Mouse (Mus musculus) ovary, adult 2 months (tissue): Measurements from ENCODE around the gene Kifap3. TPM values are rescaled to one million over a fixed set of nuclear protein-coding genes. Genes with fewer than 3 reads are reported as not detected.

Source experiments
- polyA plus RNA-seq: library from polyadenylated mRNA; depleted of rRNA; stranded (reverse); fragments of >200 nt; gene quantifications from 2 replicates; pipeline ENCODE4 v1.2.3, GENCODE M21; 2012; rRNA removed

Gene Kifap3
- 3.6 and 4.7 TPM in 2 replicates for polyA plus RNA-seq

GRCm38 (mm10) chr1:163779336-163780115 is at the start of gene Kifap3:
Gene Kifap3, plus strand, starts transcription at chr1:163779583.

DNA sequence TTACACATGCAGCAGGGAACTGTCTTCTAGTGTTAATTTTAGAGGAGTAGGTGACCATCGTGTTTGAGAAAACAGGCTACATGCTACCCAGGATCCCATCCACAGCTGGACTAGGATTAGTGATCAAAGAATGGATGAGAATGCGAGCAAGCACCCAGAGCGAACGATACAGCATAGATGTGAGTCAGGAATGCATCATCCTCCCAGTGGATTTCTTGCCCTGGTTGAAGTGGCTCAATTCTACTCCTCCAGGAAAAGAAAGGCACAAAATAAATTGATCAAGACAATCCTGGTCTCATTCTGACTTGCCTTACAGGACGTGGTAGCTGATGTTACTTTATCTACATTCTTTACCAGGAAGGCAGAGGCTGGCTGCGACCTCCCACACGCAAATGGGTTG is 149.5 kb downstream of the Kifap3 start, which contains the start of gene Scyl3:
TSS of gene Scyl3 (plus strand) at position 255 of the 400 bp plus-strand sequence.

Other genes with a start within 250 kb of the Kifap3 start
- gene Mettl11b, start 54.4 kb upstream of the Kifap3 start, polyA plus RNA-seq: not detected in 2 replicates
- gene Scyl3, start 149.5 kb downstream of the Kifap3 start, polyA plus RNA-seq: 7.0 and 7.8 TPM in 2 replicates
- gene BC055324, start 215.2 kb downstream of the Kifap3 start, polyA plus RNA-seq: 1.8 and 3.6 TPM in 2 replicates
- gene Mettl18, start 215.3 kb downstream of the Kifap3 start, polyA plus RNA-seq: 0.18 and 0.26 TPM in 2 replicates